Mouse (Mus musculus) layer of hippocampus, adult 11-12 months (tissue): ENCODE data around the gene Grid2.

Experiments used
- DNase-seq: peaks from one replicate; pipeline ENCODE4 v3.0.0; 2022; ENCODE audit warnings: low spot score

Gene Grid2

DNA sequence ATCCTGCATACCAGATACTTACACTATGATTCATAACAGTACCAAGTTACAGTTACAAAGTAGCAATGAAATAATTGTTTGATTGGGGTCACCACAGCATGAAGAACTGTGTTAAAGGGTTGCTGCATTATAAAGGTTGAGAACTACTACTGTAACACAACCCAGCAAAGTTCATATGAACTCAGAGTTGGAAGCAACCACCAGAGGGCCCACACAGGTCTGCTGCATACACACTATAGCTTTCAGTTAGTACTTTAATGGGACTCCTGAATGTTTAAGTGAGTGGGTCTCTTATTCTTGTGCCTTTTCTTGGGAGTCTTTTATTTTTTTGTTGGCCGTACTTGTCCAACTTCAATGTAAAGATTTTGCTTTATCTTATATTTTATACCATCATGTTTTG, 1057.5 kb downstream of the Grid2 start:
- DNase-seq = no peak

DNA sequence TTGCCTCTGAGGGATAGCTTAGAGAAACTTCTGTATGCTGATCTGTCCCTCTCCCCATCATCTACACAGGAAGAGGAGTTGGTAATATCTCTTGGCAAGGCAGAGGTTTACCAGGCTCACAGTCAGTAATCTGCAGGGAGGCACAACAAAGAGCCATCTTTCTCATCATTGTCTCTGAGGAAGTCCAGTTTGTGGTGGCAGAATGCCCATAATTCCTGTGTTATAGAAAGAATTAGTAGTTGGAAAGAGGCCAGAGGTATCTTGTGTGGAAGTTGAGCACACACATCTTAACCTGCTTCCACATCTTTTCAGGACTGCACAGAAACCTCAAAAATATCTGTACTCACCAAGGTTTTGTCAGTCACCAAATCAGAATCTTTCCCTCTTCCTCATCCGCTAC, 1071.3 kb downstream of the Grid2 start:
- no peak for DNase-seq

DNA sequence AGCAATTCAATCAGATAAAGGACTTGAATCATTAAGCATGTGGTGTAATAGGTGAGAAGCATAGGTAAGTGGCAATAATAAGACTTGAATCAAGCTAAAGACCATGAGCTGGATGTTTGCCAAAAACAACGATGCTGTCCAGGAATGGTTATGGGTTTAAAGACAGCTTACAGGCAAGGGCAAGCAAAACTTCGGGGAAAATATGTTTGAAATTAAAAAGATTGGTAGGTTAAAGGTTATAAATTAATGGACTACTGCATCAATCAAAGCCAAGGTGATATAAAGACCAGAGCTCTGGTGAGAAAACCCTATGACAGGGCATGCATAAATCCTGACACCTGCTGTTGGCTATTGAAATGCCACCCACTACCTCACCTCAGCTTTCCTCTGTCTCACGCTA, 1072.2 kb downstream of the Grid2 start:
- no peak for DNase-seq

DNA sequence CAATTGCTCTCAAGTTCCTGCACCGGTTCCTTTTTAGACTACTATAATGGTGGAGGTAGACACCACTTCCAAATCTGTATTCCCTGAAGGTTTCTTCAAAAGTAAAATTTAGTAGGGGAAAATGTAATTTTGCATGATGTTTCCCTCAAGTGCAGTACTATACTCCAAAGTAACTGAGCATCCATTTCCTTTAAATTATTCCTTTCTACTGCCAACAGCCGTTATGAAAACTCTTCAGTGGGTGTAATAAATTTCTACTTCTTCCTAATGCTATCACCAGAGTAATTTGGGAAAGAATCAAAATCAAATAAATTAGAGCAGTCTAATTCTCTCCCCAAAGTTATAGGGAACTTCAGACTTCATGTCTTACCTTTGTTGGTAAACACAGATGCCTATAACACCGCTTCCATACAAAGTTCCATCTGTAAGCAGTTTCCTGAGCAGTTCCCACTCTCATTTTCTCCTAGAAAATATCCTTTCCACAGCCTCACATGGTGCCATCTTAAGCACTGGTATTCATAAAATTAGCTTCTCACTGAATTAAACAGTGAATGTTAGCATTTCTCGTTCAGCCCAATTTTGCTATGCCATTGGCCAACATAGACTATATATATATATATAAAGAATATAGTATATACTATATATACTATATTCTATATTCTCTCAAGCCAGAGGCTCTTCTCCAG, 1142.9 kb downstream of the Grid2 start:
- no peak for DNase-seq

DNA sequence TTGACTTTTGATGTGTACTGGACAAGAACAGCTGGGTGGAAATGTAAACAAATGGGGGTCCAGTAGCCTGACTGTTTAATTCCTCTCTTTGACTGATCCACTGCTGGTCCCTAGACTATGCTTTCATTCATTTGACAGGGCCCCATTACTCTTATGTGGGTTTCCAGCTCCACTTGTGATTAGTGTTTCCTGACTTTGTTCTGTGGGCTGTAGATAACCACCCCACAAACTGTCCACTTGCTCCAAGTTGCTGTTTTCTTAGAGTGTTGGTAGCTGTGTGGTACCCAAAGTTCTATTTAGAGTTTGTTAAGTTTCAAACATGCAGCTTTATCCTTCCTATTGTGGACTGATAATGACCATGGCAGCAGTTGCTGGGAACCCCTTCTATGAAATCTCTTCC, 1172.0 kb downstream of the Grid2 start:
- no peak for DNase-seq

DNA sequence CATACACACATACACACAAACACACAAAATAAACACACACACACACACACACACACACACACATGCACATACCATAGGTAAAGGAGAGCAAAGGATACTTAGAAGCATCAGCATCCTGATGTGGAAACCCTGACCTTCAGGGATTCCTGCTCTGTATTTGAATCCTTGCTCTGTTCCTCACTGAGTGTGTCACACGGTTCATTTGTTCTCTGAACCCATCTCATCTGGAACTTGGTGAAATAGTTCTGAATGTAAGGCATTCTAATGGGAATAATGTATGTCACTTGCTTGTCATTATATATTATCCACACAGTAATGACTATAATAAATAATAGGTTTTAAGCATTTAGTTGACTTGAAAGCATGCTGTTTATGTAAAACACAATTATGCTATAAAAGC, 1173.2 kb downstream of the Grid2 start:
- no peak for DNase-seq

DNA sequence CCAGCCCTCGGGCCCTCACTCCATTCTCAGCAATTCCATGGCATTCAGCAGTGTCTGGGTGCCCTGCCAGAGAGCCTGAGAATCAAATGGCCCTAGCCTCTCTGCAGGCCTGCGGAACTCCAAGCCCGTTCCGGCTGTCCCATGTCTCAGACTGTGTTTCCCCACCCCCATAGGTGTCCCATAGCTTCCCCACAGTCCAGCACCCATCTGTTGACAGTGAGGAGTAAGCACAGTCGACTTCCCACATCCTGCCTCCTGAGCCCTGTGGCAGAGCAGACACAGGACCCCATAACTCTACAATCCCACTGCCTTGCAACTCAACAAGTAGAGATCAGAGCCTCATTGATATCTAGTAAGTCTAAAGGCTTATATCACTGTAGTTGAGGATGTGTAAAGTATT, 1192.5 kb downstream of the Grid2 start:
- DNase-seq = no peak

DNA sequence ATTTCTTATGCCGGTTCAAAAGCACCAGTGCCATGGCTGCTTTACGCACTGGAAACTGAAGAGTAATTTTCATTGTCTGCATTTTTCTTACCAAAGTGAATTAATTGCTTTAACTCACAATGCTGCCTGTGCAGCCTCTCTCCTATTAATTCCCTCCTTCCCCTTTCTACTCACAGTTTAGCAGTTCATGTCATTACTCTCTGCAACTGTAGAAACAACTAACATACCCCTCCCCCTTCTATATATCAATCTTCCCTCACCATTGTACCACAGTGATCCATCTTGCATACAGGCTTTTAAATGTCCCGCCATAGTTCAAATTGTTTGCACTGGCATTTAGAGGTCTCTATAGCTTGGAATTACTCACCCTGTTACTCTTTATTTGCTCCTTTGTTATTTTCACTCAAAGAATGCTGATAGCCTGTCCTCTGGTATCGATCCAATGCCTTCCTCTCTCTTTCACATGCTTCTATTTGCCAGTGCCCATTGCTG, 1193.2 kb downstream of the Grid2 start:
- DNase-seq = no peak

DNA sequence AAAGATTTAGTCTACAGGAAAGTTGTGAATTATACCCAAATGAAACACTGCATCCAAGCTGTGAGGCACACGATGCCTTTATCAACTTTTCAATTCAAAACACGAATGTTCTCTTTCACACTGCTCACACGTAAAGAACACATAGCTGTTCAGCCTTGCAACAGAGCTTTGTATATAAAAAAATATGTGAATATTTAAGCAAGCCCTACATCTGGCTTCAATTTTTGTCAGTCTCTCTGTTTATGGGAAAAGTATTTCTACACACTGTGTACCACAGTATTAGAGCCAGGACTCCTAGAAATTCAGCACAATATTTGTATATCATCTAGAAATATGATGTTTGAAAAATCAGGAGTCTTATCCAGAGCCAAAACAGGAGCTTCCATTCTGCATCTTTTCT, 1195.1 kb downstream of the Grid2 start:
- DNase-seq = no peak

DNA sequence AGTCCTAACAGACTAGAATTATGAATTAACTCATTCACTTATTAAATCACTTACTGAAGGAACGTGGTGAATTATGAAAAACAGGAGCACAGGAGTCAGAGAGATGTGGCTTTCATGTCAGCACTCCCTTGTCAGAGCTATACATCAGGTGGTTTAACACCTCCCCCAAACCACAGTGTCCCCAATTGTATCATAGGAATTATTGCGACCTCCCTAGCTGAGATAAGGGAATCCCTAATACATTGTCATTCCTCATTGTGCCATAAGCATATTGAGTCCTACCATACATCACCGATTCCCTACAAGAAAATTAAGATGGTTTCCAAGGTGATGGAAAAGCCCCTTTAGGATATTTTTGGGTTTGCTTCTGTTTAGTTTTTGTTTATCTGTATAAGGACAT, 1224.2 kb downstream of the Grid2 start:
- no peak for DNase-seq

DNA sequence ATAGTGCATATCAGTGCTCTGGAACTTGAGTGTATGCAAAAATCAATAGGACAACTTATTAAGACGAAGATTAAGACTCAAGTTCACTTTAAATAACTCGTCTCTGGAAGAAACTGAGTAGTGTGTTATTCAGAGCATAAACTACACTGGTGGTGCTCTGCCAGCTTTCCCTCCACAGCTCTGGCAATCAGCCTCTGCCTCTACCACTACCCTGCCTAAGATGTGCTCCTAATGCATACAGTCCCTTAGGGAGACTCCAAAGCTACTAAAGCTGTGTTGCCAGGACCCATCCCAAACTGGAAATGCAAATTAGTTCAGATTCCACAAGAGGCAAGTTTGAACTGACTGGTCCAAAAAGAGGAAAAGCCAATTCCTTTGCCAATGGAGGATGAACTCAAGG, 1224.9 kb downstream of the Grid2 start:
- no peak for DNase-seq

DNA sequence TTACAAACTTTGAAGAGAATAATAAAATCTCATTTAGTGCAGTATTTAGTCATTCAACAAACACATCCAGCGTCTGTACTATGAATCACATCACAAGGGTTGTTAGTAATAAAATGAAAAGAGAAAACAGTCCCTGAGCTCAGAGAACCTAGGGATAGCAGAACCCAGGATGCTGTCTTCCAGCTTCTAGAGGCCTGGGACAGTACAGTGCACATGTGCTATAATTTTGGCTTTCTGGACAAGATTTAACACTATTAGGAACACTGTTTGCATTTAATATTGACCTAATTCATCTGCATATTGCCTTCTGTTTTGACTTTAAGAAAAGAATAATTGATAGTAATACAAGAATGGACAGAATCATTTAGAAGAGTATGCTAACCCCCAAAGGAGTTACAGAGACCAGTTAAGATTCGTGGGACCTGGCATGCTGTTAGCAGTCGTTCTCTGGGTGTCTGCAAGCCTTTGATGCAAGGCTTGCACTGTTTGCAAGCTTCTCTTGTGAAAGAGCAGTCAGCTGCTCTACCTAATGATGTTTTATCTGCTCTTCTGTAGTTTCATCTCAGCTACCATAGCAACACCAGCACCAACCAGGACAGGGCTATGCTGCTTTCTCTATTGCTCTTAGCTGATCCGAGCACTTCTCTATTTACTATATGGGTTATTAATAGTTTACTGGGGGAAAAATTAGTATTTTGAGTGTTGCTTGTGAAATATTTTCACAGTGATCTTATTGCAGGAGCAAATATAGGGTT, 1234.8 kb downstream of the Grid2 start:
- peak; percentile 7 for DNase-seq

DNA sequence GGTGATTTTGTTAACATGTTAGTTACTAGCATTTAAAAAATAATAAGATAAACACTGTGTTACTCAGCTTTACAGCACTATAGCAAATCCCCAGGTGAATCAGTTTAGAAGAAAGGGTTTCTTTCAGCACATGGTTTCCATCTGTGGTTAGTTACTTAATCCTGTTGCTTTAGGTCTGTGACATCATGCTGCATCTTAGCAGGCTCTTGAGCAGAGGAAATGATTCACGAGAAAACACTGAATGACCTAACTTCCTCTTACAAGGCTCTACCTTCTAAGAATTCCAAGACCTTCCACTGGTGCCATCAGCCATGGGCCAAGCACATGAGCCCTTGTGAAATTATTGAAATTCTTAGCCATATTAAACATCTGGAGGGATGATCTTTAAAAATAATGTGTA, 1248.7 kb downstream of the Grid2 start:
- no peak for DNase-seq

DNA sequence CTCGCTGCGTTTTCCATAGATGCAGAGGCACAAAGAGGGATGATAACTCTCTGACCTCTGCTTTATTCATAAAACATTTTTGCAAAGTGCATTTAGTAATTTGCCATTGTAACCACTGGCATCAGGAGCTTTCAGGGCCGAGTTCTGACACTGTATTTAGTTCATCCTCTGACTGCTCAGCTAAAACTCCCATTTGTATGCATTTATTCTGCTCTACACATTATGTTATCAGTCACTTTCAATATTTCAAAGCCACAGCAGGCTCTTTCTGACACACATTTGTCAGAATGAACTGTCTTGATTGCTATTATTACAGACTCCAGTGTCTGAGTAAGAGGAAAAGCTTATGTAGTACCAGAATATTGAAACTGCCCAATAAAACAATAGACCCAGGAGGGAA, 1286.5 kb downstream of the Grid2 start:
- no peak for DNase-seq

DNA sequence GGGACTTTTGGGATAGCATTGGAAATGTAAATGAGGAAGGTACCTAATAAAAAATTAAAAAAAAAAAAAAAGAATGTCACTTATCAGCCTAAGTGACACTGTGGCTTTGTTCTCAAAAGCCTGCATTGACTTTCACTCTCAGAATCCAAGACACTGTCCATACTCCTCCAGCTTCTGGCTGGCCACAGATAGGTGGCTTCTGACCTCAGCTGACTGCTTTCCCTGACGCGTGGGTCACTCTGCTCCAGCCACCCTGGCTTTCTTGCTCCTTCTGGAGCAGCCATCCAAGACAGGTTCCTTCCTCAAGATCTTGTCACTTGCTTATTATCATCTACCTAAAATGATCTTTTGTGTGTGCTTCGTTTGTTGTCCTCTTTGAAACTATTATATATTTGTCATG, 1298.0 kb downstream of the Grid2 start:
- no peak for DNase-seq

DNA sequence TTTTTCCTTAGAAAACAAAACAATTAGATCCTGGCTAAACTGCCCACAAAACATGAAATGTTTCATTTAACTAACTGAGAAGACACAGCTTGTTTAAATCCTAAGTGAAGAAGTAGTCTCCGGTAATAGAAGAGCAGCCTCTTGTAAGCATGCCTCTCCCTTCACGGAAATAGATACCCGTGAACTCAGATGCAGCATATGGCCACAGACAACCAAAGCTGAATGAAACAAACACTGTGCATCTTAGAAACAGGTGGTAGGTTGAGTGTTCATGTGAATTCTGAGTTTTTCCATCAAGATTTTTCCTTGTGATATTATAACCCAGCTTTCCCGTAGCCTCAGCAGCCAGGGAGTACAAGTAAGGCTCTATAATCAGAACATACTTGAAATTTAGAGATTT, 1299.5 kb downstream of the Grid2 start:
- peak; percentile 8 for DNase-seq

DNA sequence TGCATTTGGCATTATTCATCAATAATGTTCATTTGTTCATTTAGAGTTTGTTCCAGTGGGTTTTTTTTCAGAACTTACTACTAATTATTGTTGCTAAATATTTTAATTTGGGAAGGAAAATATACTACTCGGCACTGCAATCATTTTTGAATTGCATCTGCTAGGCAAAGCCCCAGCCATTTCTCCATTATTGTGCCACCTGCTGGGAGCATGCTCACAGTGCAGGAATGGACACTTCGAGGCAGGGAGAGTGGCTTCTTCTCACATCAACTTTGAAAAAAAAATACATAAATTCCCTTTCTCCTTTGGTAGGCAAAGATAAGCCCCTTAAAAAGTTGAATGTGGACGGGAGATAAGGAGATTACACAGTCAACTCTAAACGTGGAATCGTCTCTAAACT, 1312.9 kb downstream of the Grid2 start:
- DNase-seq = peak; percentile 53

DNA sequence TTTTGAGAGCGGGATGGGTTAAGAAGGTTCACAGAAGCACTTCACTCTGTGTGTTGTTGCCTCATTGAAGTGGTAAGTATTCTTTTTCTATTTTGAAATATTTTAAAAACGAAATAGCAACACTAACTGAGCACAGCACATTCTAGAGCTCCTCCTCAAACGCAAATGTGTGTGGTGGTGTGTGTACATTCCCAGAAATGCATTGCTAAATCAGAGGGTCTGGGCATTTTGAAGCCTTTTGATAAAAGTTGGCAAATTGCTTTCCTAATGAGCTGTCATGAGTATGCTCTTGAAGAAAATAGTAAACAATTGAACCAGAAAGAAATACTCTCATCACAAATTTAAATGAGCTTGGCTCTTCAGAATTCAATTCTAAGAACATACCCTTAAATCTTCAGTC, 1325.7 kb downstream of the Grid2 start:
- DNase-seq = no peak

DNA sequence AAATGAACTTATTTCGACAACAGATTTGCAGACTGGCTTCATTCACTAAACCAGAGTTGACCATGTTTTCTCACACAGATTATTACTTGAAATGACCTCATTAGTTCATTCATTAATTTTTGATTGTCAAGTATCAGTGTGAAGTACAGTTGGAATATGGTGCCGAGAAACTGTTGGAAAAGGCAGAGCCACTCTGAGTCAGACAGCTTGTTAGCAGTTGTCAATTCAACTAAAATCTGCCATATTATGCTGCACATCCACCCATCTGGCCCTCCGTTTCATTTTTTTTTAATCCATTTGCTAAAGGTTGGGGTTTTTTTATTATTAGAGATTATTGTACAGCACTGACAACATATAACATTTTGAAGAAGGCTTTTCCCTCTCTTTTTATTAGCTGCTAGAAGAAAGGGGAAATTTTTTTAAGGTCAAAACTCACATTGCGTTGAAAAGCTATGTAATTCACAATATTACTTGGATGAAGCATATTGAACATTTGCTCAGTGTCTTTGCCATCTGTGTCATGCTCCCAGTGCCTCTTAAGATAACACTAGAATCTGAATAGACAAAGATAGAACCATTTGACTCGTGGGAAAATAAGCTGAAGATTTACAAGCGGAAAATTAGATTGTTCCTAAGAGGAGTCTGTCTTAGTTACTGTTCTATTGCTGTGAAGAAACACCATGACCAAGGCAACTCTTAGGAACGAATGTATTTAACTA, 1333.0 kb downstream of the Grid2 start:
- DNase-seq = no peak

DNA sequence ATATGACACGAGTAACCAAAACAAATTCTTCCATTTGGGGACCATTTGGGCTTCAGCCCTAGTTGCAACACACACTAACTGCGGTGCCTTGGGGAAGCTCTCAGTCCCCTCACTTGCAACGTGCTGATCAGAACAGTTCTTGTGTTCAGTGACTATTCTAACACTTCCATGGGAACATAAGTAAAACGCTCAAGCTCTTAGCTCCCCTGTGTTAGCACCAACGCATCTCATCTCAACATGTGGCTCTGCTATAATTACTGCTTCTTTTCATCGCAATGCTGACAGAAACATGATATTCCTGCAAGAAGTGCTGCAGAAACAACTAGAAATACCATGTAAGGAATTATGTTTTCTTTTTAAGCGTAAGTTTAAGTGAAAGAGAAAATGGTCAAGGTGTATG, 1340.6 kb downstream of the Grid2 start:
- no peak for DNase-seq

DNA sequence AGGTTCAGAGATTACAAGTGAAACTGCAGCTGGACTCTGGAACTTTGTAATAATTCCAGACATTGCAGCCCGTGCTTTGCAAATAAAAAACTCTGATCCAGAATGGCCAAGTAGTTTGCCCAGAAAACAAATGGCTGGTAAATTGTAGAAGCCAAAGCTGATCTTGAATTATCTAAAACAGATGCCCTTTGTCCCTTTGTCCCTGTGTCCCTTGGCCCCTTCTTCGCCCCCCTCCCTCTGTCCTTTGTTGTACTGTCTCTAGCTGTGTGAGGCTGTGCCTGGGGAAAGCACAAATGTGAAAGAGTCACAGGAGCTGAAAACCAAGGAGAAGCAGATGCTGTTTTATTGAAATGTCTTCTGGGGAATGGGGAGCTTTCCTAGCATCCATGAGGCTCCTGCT, 1341.2 kb downstream of the Grid2 start:
- DNase-seq = peak; percentile 30

DNA sequence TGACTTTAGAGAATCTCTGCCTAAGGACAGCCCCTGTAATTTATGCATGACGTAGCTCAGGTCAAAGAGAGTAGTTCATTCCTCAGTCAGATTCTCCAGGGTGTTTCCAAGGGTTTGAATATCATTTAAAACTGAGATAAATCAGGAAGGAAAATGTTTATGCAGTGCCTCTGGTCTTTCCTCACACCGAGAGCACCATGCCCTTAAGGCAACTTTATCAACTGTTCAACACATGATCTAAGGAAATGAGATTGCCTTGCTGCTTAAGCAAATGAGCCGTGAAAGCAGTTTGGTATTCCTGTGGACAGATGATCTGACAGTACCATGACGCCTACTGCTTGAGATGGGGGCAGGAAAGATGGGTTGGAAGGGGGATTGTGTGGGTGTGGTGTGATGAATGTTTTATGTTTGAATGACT, 1342.5 kb downstream of the Grid2 start:
- DNase-seq = peak; percentile 23

DNA sequence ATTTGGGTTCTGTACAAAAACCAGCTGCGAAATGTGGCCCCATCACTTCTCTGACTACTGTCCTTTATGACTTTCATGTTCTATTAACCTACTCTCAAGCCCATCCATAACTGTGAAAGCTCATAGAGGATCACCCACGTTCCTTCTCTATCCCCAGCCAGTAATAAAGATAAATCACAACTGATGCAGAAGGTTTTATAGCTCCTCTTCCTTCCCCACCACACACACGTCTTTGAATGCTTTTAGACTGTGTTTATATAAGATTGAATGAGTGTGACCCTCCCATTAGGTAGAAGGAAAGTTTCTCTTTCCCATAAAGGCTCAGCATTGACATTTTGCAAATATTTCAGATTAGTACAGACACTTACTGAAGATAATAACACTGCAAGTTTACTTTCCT, 1350.1 kb downstream of the Grid2 start:
- DNase-seq = no peak
